Mouse (Mus musculus) C2C12 (cell line): Measurements from ENCODE around the gene Sars2.

ENCODE experiments used
- CTCF ChIP-seq: IDR thresholded peaks from one replicate; pipeline ENCODE4 v1.5.1; 2011; ENCODE audit not compliant: control insufficient read depth, insufficient read depth, insufficient read length
- FOSL1 ChIP-seq: IDR thresholded peaks from one replicate; pipeline ENCODE4 v1.8.0; 2011; ENCODE audit warnings: mild to moderate bottlenecking, low read length; ENCODE audit not compliant: poor library complexity, insufficient read depth, severe bottlenecking
- MYOG ChIP-seq: IDR thresholded peaks from one replicate; pipeline ENCODE4 v1.6.1; 2011; ENCODE audit not compliant: control insufficient read depth, insufficient read length; ENCODE audit errors: extremely low read depth
- USF1 ChIP-seq: IDR thresholded peaks from one replicate; pipeline ENCODE4 v1.6.1; 2011; ENCODE audit warnings: low read depth, mild to moderate bottlenecking, control low read depth, moderate library complexity

- TF ChIP-seq USF1 (no peak), CTCF (no peak), FOSL1 (no peak), MYOG (no peak)
These were observed 19.7 kb upstream of the Sars2 start for GRCm38 (mm10) chr7:28722079-28722478.
